Mouse (Mus musculus): ENCODE measurements around the gene Cpox.

- no peak for TF ChIP-seq CTCF (IDR thresholded peaks at IDR 0.05; ENCODE audit: low read depth, low read length)
- TF ChIP-seq GATA2 (IDR thresholded peaks at IDR 0.05; ENCODE audit: borderline replicate concordance, low read depth, low read length) = no peak
- TF ChIP-seq GATA1 (IDR thresholded peaks at IDR 0.05; ENCODE audit: borderline replicate concordance, low read length) = no peak
- no peak for TF ChIP-seq TAL1 (conservative IDR thresholded peaks at IDR 0.05; ENCODE audit: low read depth, low read length)
These were observed 27.2 kb downstream of the Cpox start for GRCm38 (mm10) chr16:58697261-58697660.
